Mouse (Mus musculus) kidney, embryonic 16.5 days (tissue): ENCODE results near the gene Rps15a. TPM values are rescaled to one million over a fixed set of nuclear protein-coding genes. Genes with fewer than 3 reads are reported as not detected.

Experiments
- ATAC-seq: fragments of 200-750 bp; cut with Nextera tagmentation; 2 replicates; pipeline ENCODE4 v1.8.0; 2017; ENCODE audit warnings: moderate TSS enrichment; ENCODE audit not compliant: low FRiP score, low TSS enrichment
- H3K27ac ChIP-seq: fragments of 300-500 bp; sonication (generic); 2 replicates; pipeline ENCODE4 v1.5.1; 2014; ENCODE audit warnings: low read length
- H3K27me3 ChIP-seq: fragments of 300-500 bp; sonication (generic); 2 replicates; pipeline ENCODE4 v1.6.1; 2014; ENCODE audit warnings: low read length, control low read depth, mixed read lengths; ENCODE audit not compliant: insufficient read depth
- H3K36me3 ChIP-seq: fragments of 300-500 bp; sonication (generic); 2 replicates; pipeline ENCODE4 v1.6.1; 2014; ENCODE audit warnings: low read length, control low read depth, mixed read lengths; ENCODE audit not compliant: insufficient read depth
- H3K4me1 ChIP-seq: fragments of 300-500 bp; sonication (generic); 2 replicates; pipeline ENCODE4 v1.6.1; 2014; ENCODE audit warnings: low read length, control low read depth, mixed read lengths; ENCODE audit not compliant: insufficient read depth
- H3K4me2 ChIP-seq: fragments of 300-500 bp; sonication (generic); replicated peaks from 2 replicates; pipeline ENCODE4 v1.6.1; 2014; ENCODE audit warnings: low read depth, low read length
- H3K4me3 ChIP-seq: fragments of 300-500 bp; sonication (generic); 2 replicates; pipeline ENCODE4 v1.5.1; 2014; ENCODE audit warnings: mild to moderate bottlenecking, low read length
- H3K9ac ChIP-seq: fragments of 300-500 bp; sonication (generic); replicated peaks from 2 replicates; pipeline ENCODE4 v1.6.1; 2014; ENCODE audit warnings: low read length
- H3K9me3 ChIP-seq: fragments of 300-500 bp; sonication (generic); 2 replicates; pipeline ENCODE4 v1.6.1; 2016; ENCODE audit warnings: low read length, control low read depth
- WGBS: fragments of 180-500 bp; shearing (Covaris S2); extraction: QIAGEN DNeasy Blood & Tissue Kit; methylation state at CpG from one replicate; pipeline ENCODE4 v1.1.7; 2014; 5-methylcytosine and 5-hydroxymethylcytosine counted together
- polyA plus RNA-seq: library from polyadenylated mRNA; unstranded; fragments of >200 nt; fragmentation: Nextera tagmentation; extraction: Ambion mirVana; gene quantifications from 2 replicates; pipeline ENCODE4 v1.2.1, GENCODE M21; 2015

The Rps15a gene
- 655 and 667 TPM in 2 replicates for polyA plus RNA-seq

DNA sequence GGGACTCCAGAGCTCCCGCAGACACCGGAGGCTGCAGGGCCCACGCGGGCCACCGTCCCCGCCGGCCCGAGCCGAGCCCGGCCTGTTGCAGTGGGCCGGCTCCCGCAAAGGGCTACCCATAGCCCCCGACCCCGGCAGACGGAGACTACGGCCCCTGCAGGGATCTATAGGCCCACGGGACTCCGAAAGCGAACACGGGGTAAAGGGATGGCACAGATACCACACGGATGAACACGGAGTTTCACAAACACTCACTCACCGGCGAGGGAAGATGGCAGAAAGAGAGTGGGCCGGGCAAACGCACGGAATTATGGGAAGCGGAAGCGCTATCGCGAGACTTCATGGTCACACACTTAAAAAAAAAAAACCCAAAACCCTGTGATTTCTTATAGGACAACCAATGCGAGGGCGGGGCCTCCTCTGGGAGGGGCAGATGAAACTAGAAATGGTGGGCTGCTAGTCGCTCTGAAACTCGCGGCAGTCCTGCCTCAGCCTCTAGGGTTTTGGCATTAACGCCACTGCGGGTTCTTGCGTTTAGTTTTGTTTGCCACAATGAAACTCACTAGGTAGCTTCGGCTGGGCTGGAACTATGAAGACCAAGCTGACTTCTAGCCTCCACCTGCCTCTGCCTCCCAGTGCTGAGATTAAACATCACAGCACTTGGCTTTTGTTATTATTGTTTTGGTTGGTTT, at the start of gene Rps15a:
TSS of gene Rps15a (minus strand) at position 312 of the 692 bp plus-strand sequence.
- peak within 1 kb of the TSS; percentile 83 for H3K27ac ChIP-seq
- peak within 1 kb of the TSS; percentile 97 for H3K4me2 ChIP-seq
- no peaks in the 10 kb centered on the region for H3K27me3 ChIP-seq
- peaks cover 68% of the 10 kb centered on the region for H3K36me3 ChIP-seq
- no peaks in the 10 kb centered on the region for H3K9me3 ChIP-seq
- peaks cover 58% of the 10 kb centered on the region for H3K4me1 ChIP-seq
- peak; percentile 84 for ATAC-seq
- peak within 1 kb of the TSS; percentile 99 for H3K4me3 ChIP-seq
- under 1% methylated on average over 40 of the region's 40 CpGs for WGBS
- H3K9ac ChIP-seq = peak within 1 kb of the TSS; percentile 98

DNA sequence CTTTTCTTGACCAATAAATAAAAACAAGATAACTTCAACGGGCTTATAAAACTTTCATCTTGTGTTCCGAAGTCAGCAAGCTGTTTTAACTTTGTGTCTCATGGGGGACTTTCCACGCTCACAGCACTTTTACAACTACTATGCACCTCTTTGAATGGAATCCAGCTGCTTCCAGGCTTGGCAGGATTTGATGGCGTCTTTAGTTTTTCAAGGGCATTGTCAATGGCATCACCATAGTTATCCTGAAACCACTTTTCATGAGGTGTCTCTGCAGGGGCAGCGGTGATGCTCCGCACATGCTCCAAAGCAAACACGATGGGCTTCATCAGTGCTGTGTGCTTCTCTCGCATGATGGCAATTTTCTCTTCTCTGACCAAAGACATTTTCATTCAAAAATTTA, 47.0 kb upstream of the Rps15a start:
- H3K9ac ChIP-seq = no peak overlapping the region
- H3K4me2 ChIP-seq = no peak overlapping the region
- 87% methylated on average over 8 of the region's 8 CpGs for WGBS
- no peaks in the 10 kb centered on the region for H3K27me3 ChIP-seq
- no peak overlapping the region for H3K27ac ChIP-seq
- no peak overlapping the region for H3K4me3 ChIP-seq
- no peaks in the 10 kb centered on the region for H3K9me3 ChIP-seq
- no peak for ATAC-seq
- H3K36me3 ChIP-seq = peaks cover 41% of the 10 kb centered on the region
- H3K4me1 ChIP-seq = no peaks in the 10 kb centered on the region

DNA sequence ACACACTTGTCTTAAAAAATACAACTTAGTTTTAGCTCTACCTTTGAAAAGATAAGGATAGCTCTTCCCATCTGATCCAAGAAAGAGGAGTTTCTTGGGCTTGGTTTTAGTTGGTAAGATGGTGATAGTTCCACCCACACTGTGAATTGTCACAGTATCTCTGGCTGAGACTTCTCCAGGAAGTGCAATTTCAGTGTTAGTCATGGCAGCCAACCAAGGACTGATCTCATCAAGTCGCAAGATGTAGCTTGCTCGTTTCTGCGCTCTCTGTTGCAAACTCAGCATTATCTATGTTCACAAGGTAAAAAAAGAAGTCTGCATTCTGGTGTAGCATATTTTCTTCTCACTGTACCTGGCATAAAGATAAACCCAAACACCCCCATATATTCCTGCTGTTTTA, 44.1 kb upstream of the Rps15a start:
- no peak for ATAC-seq
- Histone ChIP-seq H3K4me3 (no peak overlapping the region), H3K27me3 (no peaks in the 10 kb centered on the region), H3K9me3 (no peaks in the 10 kb centered on the region), H3K4me2 (no peak overlapping the region), H3K4me1 (no peaks in the 10 kb centered on the region), H3K36me3 (peaks cover 41% of the 10 kb centered on the region), H3K27ac (no peak overlapping the region), H3K9ac (no peak overlapping the region)
- WGBS = 92% methylated on average over 3 of the region's 3 CpGs

DNA sequence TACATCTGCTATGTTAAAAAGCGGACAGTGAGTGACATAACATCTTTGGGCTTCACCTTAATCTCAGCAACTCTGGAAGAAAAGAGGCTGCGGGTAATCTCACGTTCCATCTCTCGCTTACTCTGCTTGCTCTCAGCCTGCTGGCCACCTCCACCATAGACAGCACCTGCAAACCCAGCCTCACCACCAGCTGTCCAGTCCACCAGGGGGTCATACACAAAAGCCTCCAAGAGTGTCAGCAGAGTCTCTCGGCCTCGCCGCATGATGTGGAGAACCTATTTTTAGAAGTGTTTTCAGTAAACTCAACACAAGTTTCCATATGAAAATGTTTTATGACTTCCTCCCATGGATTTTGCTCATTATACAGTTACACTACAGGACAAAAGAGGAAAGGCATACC, 40.5 kb upstream of the Rps15a start:
- H3K27ac ChIP-seq = no peak overlapping the region
- no peak overlapping the region for H3K4me2 ChIP-seq
- H3K4me1 ChIP-seq = no peaks in the 10 kb centered on the region
- 89% methylated on average over 7 of the region's 7 CpGs for WGBS
- no peaks in the 10 kb centered on the region for H3K9me3 ChIP-seq
- H3K36me3 ChIP-seq = peaks cover 61% of the 10 kb centered on the region
- H3K27me3 ChIP-seq = no peaks in the 10 kb centered on the region
- no peak overlapping the region for H3K9ac ChIP-seq
- no peak overlapping the region for H3K4me3 ChIP-seq
- ATAC-seq = no peak

DNA sequence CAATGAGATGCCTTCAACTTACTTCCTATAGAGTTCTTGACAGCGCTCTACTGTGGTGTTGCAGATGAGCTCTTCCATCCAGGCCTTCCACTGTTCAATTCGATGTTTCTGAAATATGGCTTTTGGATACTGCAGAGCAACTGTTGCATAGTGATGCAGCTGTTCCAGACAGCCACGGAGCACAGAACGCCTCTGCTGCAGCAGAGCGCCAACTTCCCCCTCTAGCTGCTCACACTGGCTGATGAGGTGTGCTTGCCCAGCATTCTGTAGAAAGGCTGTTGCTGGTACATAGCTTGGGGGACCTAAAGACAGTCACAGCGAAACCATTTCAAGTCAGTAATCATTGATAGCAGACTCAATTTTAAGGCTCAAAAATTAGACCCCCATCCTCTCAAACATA, 38.2 kb upstream of the Rps15a start:
- ATAC-seq = no peak
- WGBS = 94% methylated on average over 6 of the region's 6 CpGs

DNA sequence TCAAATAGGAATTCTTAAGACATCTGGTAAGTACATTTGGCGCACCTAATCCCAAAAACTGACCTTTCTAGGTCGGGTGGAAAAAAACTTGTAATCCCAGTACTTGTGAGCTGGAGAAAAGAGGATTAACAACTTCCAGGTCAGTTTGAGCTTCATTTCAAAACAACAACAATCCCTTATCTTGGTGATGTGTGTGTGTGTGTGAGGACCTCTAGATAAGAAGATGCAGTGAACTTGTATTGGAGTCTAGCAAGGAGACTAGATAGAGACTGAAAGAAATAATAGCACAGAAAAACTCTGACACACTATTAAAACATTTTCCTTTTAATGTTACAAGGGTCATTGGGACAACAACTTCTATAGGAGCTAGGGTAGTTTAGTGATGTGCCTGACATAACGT, 27.6 kb upstream of the Rps15a start:
- H3K9ac ChIP-seq = no peak overlapping the region
- H3K36me3 ChIP-seq = peaks cover 50% of the 10 kb centered on the region
- no peaks in the 10 kb centered on the region for H3K9me3 ChIP-seq
- H3K4me1 ChIP-seq = no peaks in the 10 kb centered on the region
- 87% methylated on average over 3 of the region's 3 CpGs for WGBS
- H3K4me2 ChIP-seq = no peak overlapping the region
- H3K27ac ChIP-seq = no peak overlapping the region
- ATAC-seq = no peak
- H3K27me3 ChIP-seq = no peaks in the 10 kb centered on the region
- H3K4me3 ChIP-seq = no peak overlapping the region

More for the DNA sequence above, 38.2 kb upstream of the Rps15a start:
- no peaks in the 10 kb centered on the region for H3K9me3 ChIP-seq
- H3K27ac ChIP-seq = no peak overlapping the region
- peaks cover 59% of the 10 kb centered on the region for H3K36me3 ChIP-seq
- no peak overlapping the region for H3K9ac ChIP-seq
- no peaks in the 10 kb centered on the region for H3K27me3 ChIP-seq
- H3K4me1 ChIP-seq = no peaks in the 10 kb centered on the region
- H3K4me3 ChIP-seq = no peak overlapping the region
- no peak overlapping the region for H3K4me2 ChIP-seq

DNA sequence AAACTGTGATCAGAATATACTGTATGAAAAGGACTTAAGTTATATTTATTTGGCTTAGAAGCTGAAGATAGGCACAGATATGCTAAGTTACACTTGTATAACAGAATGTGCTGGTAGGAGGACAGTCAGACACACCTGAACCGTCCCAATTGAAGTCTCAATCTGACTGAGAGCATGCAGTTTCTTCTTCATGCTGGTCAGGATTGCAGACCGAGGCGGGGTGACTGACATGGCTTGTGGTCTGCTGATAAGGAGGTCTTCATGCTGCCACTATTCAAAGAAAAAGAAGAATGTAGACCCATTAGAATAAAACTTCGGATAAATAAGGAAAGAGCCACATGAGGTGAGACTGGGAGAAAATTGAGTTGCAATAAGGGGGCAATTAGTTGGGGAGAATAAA, 27.1 kb upstream of the Rps15a start:
- H3K9ac ChIP-seq = no peak overlapping the region
- H3K27me3 ChIP-seq = no peaks in the 10 kb centered on the region
- no peak overlapping the region for H3K27ac ChIP-seq
- no peak overlapping the region for H3K4me2 ChIP-seq
- no peaks in the 10 kb centered on the region for H3K9me3 ChIP-seq
- peaks cover 47% of the 10 kb centered on the region for H3K36me3 ChIP-seq
- H3K4me1 ChIP-seq = no peaks in the 10 kb centered on the region
- WGBS = 92% methylated on average over 4 of the region's 4 CpGs
- no peak overlapping the region for H3K4me3 ChIP-seq
- ATAC-seq = no peak

DNA sequence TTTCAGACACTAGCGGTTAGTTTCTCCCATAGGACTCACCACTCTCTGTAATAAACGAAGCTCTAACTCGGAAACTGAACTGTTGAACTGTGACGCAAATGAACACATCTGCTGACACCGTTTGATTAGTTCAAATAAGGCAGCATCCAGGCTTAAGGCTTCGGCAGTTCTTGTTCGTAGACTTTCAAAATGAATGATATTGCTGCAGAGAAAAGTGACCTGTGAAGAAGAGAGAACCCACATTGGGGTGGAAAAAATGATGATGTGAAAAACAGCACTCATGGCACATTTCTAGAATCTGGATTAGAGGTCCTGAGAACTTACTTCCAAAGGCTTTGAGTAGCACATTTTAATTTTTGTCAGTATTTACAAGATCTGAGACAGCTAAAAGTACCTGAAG, 25.3 kb upstream of the Rps15a start:
- H3K9ac ChIP-seq = no peak overlapping the region
- H3K9me3 ChIP-seq = no peaks in the 10 kb centered on the region
- no peak overlapping the region for H3K27ac ChIP-seq
- H3K27me3 ChIP-seq = no peaks in the 10 kb centered on the region
- peaks cover 55% of the 10 kb centered on the region for H3K36me3 ChIP-seq
- ATAC-seq = no peak
- H3K4me2 ChIP-seq = no peak overlapping the region
- WGBS = 91% methylated on average over 7 of the region's 7 CpGs
- H3K4me1 ChIP-seq = no peaks in the 10 kb centered on the region
- H3K4me3 ChIP-seq = no peak overlapping the region

DNA sequence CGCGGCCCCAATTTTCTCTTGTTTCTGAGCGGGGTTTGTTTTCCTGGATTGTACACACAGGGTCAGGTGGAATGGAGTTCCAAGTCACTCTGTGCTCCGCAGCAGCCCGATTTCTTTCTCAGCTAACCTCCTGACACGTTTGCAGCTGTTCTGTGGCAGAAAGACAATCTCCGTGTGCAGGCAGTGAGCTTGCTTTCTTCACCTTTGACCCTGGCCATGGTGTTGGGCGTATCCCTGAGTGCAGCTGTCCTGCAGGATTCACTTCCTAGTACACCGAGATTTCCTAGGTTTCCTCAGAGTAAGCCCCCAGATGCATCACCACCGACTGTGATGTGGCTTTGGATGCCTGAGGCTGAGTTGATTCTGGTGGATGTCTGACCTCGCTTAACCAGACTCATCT, 19.1 kb upstream of the Rps15a start:
- 69% methylated on average over 11 of the region's 11 CpGs for WGBS
- Histone ChIP-seq H3K27me3 (no peaks in the 10 kb centered on the region), H3K27ac (no peak overlapping the region), H3K4me2 (no peak overlapping the region), H3K36me3 (peaks cover 36% of the 10 kb centered on the region), H3K4me3 (no peak overlapping the region), H3K9ac (no peak overlapping the region), H3K9me3 (no peaks in the 10 kb centered on the region), H3K4me1 (no peaks in the 10 kb centered on the region)
- ATAC-seq = no peak

DNA sequence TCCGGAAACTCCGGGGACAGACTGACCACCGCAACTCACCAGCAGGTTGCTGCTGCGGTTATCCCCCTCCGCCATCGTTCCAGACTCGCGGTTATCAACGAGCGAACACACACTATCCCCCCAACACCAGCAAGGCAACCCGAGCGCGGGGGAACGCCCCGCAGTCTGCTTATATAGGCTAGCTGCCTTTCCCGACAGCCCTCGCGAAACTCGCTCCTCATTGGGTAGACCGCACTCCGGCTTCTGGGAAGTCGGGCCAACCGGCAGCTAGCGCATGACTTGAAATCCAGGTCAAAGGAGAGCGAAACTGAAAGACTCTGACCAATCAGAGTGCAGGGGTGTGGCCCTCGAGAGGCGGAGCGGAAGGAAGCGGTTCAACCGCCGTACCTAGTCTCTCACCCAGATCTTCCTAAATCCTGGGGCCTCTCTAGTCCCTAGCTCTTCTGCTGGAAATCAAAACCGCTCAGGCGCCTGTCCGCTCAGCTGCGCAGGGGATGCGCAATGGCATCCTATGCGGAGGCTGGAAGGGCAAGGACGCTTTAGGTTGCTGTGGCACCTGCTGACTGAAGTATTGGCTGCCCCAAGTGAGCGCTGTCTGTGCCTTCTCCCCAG, 13.5 kb upstream of the Rps15a start, which contains the start of gene Arl6ip1:
TSS of gene Arl6ip1 (minus strand) at position 233 of the 612 bp plus-strand sequence.
- Histone ChIP-seq H3K9me3 (no peaks in the 10 kb centered on the region), H3K9ac (peak within 1 kb of the TSS; percentile 81), H3K4me3 (peak within 1 kb of the TSS; percentile 62), H3K4me1 (peaks cover 24% of the 10 kb centered on the region), H3K36me3 (peaks cover 15% of the 10 kb centered on the region; the same call in 1 of the 2 replicates), H3K4me2 (peak within 1 kb of the TSS; percentile 64), H3K27me3 (no peaks in the 10 kb centered on the region), H3K27ac (peak within 1 kb of the TSS; percentile 93)
- WGBS = 0% methylated on average over 39 of the region's 39 CpGs
- peak; percentile 99 for ATAC-seq
